Mouse (Mus musculus) intestine, postnatal 0 days (tissue): Measurements from ENCODE around the gene Ifih1. TPM values are rescaled to one million over a fixed set of nuclear protein-coding genes. Genes with fewer than 3 reads are reported as not detected.

ENCODE experiments used
- ATAC-seq: fragments of 200-750 bp; cut with Nextera tagmentation; 2 replicates; pipeline ENCODE4 v1.8.0; 2017; ENCODE audit warnings: mild to moderate bottlenecking, moderate TSS enrichment, moderate library complexity
- H3K27ac ChIP-seq: fragments of 300-500 bp; sonication (generic); 2 replicates; pipeline ENCODE4 v1.5.1; 2014; ENCODE audit warnings: mild to moderate bottlenecking, low read depth, low read length, moderate library complexity
- H3K27me3 ChIP-seq: fragments of 300-500 bp; sonication (generic); replicated peaks from 2 replicates; pipeline ENCODE4 v1.6.1; 2014; ENCODE audit warnings: low read length, mixed read lengths; ENCODE audit not compliant: control insufficient read depth, insufficient read depth
- H3K36me3 ChIP-seq: fragments of 300-500 bp; sonication (generic); 2 replicates; pipeline ENCODE4 v1.6.1; 2014; ENCODE audit warnings: mild to moderate bottlenecking, moderate library complexity; ENCODE audit not compliant: control insufficient read depth, insufficient read depth
- H3K4me1 ChIP-seq: fragments of 300-500 bp; sonication (generic); replicated peaks from 2 replicates; pipeline ENCODE4 v1.6.1; 2014; ENCODE audit warnings: antibody characterized with exemption, low read length, mixed read lengths; ENCODE audit not compliant: control insufficient read depth, insufficient read depth
- H3K4me2 ChIP-seq: fragments of 300-500 bp; sonication (generic); replicated peaks from 2 replicates; pipeline ENCODE4 v1.6.1; 2014; ENCODE audit warnings: low read depth, mild to moderate bottlenecking, moderate library complexity
- H3K4me3 ChIP-seq: fragments of 300-500 bp; sonication (generic); 2 replicates; pipeline ENCODE4 v1.5.1; 2014; ENCODE audit warnings: low read depth, low read length
- H3K9ac ChIP-seq: fragments of 300-500 bp; sonication (generic); 2 replicates; pipeline ENCODE4 v1.6.1; 2014; ENCODE audit warnings: mild to moderate bottlenecking, low read depth, low read length
- H3K9me3 ChIP-seq: fragments of 300-500 bp; sonication (generic); 2 replicates; pipeline ENCODE4 v1.6.1; 2016; ENCODE audit warnings: mixed run types; ENCODE audit not compliant: control insufficient read depth
- CTCF ChIP-seq: sonication (generic); IDR thresholded peaks from 2 replicates; pipeline ENCODE4 v1.5.1; 2016; ENCODE audit warnings: low read depth, mild to moderate bottlenecking, control low read depth, antibody characterized with exemption, moderate library complexity
- WGBS: fragments of 180-500 bp; shearing (Covaris S2); extraction: QIAGEN DNeasy Blood & Tissue Kit; methylation state at CpG from one replicate; pipeline ENCODE4 v1.1.7; 2014; 5-methylcytosine and 5-hydroxymethylcytosine counted together
- polyA plus RNA-seq: library from polyadenylated mRNA; unstranded; fragments of >200 nt; fragmentation: Nextera tagmentation; extraction: Ambion mirVana; gene quantifications from 2 replicates; pipeline ENCODE4 v1.2.1, GENCODE M21; 2015

Gene Ifih1
- polyA plus RNA-seq, 1 experiment from 2014 or later, result 14.1 TPM

DNA sequence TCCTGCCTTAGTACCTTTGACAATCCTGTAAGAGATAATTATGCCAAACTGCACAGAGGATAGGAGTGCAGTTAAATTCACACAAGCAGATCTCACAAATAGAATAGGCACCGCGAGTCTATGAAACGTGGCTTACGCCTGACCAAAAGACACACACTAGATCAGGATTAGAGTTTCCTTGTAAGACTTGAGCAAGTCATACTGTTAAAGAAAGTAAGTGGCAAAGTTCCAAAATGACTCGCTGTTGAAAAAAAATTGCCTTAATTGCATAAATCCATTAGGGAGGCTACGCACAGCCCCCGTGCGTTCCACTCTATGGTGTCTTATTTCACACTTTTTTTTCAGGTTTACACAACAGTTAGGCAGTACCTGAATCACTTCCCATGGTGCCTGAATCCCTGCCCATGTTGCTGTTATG, 23.0 kb downstream of the Ifih1 start:
- Histone ChIP-seq H3K4me3 (no peak overlapping the region), H3K36me3 (no peaks in the 10 kb centered on the region; the same call in 1 of the 2 replicates), H3K27ac (no peak overlapping the region), H3K9ac (no peak overlapping the region), H3K4me2 (no peak overlapping the region), H3K9me3 (no peaks in the 10 kb centered on the region), H3K27me3 (no peaks in the 10 kb centered on the region), H3K4me1 (no peaks in the 10 kb centered on the region)
- WGBS, result 81% methylated on average over 8 of the region's 8 CpGs
- no peak for TF ChIP-seq CTCF
- no peak for ATAC-seq

DNA sequence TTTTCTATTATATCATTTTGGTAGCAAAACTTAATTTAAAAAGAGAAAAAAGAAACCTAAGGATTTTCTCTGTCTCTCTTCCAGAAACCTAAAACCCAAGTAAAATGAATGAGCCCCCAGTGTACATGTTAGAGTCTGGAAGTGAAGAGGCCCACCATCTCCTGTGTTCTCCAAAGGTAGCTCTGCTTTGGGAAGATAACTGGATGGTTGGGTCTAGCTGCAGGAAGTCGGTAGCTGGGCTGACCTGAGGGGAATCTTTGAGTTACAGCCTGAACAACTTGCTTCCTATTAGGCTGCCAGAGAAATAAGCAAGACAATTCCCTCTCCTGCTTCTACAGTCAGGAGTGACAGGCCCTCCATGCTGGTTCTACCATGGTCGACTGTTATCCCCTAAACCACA, 26.4 kb downstream of the Ifih1 start:
- no peak overlapping the region for H3K9ac ChIP-seq
- no peak overlapping the region for H3K4me2 ChIP-seq
- ATAC-seq, result no peak
- WGBS, result 63% methylated on average over 2 of the region's 2 CpGs
- H3K36me3 ChIP-seq, result peaks cover 8% of the 10 kb centered on the region
- no peaks in the 10 kb centered on the region for H3K27me3 ChIP-seq
- H3K4me3 ChIP-seq, result no peak overlapping the region
- H3K4me1 ChIP-seq, result no peaks in the 10 kb centered on the region
- H3K27ac ChIP-seq, result no peak overlapping the region
- no peak for TF ChIP-seq CTCF
- no peaks in the 10 kb centered on the region for H3K9me3 ChIP-seq

DNA sequence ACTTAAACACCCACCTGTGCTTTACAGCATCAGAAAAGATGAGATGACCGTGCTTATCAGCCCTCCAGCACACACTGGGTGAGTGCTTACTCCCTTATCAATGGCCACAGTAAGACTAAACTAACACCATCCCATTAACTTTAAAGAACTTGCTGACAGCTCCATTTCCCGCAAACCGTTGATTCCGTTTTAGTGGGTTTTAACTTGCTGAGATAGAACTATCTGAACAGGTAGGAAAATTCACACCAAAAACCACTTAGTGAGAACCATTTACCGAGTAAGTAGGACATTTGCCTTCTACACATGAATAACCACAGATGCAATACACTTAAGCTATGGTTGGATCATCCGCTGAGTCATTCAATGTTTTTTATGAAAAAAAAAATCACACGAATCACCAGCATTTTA, 27.1 kb downstream of the Ifih1 start:
- no peak for TF ChIP-seq CTCF
- no peaks in the 10 kb centered on the region for H3K4me1 ChIP-seq
- H3K4me3 ChIP-seq, result no peak overlapping the region
- no peaks in the 10 kb centered on the region for H3K27me3 ChIP-seq
- peaks cover 10% of the 10 kb centered on the region for H3K36me3 ChIP-seq
- 61% methylated on average over 7 of the region's 7 CpGs for WGBS
- H3K9me3 ChIP-seq, result no peaks in the 10 kb centered on the region
- no peak overlapping the region for H3K27ac ChIP-seq
- no peak overlapping the region for H3K4me2 ChIP-seq
- ATAC-seq, result no peak
- H3K9ac ChIP-seq, result no peak overlapping the region

DNA sequence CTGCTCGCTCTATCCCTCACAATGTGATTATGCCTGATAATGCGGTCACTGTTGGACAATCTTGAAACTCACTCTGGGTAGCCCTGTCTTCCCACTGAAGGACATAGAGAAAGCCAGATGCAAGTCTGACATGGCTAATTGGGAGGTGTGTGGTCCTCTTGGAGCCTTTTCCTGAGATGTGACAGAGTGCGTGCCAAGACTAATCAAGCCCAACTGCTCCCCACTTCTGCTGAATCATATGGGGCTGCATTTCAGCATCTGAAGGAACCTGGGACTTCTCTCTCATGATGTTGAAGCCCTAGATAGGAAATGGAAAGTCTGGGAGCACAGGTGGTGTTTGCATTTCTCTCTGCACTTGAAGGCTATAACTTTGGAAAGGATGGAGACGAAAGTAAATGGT, 32.9 kb downstream of the Ifih1 start:
- Histone ChIP-seq H3K36me3 (peaks cover 23% of the 10 kb centered on the region; the same call in 1 of the 2 replicates), H3K4me1 (no peaks in the 10 kb centered on the region), H3K9me3 (no peaks in the 10 kb centered on the region), H3K9ac (no peak overlapping the region), H3K4me2 (no peak overlapping the region), H3K27ac (no peak overlapping the region), H3K4me3 (no peak overlapping the region), H3K27me3 (no peaks in the 10 kb centered on the region)
- WGBS, result 98% methylated on average over 4 of the region's 4 CpGs
- no peak for ATAC-seq
- TF ChIP-seq CTCF, result no peak

DNA sequence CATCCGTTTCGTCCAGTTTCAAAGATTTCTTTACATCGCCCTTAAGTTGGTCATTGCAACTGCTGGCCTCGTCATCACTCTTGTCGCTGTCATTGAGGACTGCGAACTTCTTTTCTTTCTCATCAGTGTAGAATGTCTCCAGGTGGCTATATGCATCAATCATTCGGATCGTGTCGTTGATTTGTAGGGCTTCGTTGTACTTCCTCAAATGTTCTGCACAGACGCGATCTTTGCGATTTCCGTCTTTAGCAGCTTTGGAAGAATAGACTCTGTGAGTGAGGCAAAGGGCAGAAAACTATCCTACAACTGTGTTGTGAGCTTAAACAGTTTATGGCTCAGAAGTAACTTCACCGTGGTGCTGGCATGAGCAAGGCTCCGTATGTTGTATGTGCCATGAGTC, 39.9 kb downstream of the Ifih1 start:
- Histone ChIP-seq H3K27ac (no peak overlapping the region), H3K4me2 (no peak overlapping the region), H3K9me3 (no peaks in the 10 kb centered on the region), H3K4me3 (no peak overlapping the region), H3K36me3 (peaks cover 28% of the 10 kb centered on the region; the same call in 1 of the 2 replicates), H3K4me1 (no peaks in the 10 kb centered on the region), H3K27me3 (no peaks in the 10 kb centered on the region), H3K9ac (no peak overlapping the region)
- 94% methylated on average over 16 of the region's 16 CpGs for WGBS
- no peak for TF ChIP-seq CTCF
- no peak for ATAC-seq

DNA sequence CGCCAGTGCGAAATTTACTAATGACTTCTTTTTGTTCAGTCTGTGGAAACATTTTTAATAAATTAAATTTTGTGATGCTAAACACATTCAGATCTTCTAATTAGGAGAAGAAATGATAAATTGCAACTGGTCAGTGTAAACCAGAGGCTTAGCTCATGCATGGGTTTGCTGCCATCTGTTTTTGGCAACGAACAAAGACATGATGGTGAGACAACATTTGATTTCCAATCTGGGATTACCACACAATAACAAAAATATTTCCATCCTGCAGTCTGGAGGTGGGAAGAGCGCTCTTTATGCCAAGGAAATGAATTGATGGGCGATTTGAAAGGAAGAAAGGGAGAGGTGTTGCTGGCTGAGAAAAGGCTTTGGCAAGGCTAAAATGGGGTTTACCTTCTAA, 42.5 kb downstream of the Ifih1 start:
- H3K9ac ChIP-seq, result no peak overlapping the region
- H3K36me3 ChIP-seq, result peaks cover 28% of the 10 kb centered on the region; the same call in 1 of the 2 replicates
- no peaks in the 10 kb centered on the region for H3K4me1 ChIP-seq
- no peak overlapping the region for H3K4me2 ChIP-seq
- TF ChIP-seq CTCF, result no peak
- H3K27me3 ChIP-seq, result no peaks in the 10 kb centered on the region
- H3K9me3 ChIP-seq, result no peaks in the 10 kb centered on the region
- no peak for ATAC-seq
- WGBS, result 87% methylated on average over 5 of the region's 5 CpGs
- no peak overlapping the region for H3K27ac ChIP-seq
- H3K4me3 ChIP-seq, result no peak overlapping the region

DNA sequence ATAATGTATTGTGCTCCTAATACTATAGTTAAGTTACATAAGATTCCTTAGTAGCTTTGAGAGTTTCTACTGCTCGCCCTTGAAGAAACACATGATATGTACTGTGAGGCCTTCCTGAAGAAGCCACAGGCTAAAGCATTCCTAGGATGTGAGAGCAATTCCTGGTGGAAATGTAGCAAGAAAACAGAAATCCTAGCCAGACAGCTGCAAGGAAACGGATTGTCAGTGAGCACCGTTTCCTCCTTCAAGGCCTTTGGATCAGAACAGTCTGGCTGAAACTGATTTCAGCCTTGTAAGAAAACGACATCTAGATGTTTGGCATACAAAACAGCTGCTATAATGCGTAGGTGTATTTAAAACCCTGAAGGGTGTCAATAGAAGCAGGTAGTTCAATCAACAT, 49.5 kb downstream of the Ifih1 start:
- 87% methylated on average over 5 of the region's 5 CpGs for WGBS
- Histone ChIP-seq H3K9ac (no peak overlapping the region), H3K4me3 (no peak overlapping the region), H3K4me1 (no peaks in the 10 kb centered on the region), H3K4me2 (no peak overlapping the region), H3K27ac (no peak overlapping the region), H3K27me3 (no peaks in the 10 kb centered on the region), H3K9me3 (no peaks in the 10 kb centered on the region), H3K36me3 (peaks cover 15% of the 10 kb centered on the region)
- TF ChIP-seq CTCF, result no peak
- ATAC-seq, result no peak
